In the genomic region with DNA sequence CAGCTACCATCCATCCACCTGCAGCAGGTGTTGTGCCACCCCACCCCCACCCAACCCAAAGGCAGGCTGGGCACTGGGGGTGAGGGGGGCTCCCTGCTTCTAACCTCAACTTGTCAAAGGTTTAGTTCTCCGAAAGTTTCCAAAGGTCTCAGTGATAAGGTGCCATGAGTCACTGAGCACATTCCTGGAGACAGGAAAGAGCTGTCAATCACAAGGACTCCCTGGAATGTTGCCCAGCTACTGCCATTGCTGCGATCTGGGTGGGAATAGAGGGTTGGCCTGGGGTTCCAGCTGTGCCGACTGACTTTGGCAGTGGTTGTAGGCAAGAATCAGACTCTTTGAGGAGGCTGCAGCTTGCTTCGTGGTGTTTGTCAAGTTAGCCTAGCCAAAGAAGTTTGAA, we compare ENCODE assay signal across 8 mouse cellular contexts. TPM values are rescaled to one million over a fixed set of nuclear protein-coding genes. Genes with fewer than 3 reads are reported as not detected.
DNase-seq lines count a peak whose midpoint lies in the region; ATAC-seq and TF ChIP-seq lines count a peak whose summit lies in the region.

No protein-coding gene starts in this region.

- H3K27ac ChIP-seq in cortical plate, adult 2 months (ENCODE audit: insufficient read depth, low read length) = peak overlapping the region; percentile 88; the same call in 1 of the 2 replicates
- H3K27ac ChIP-seq in limb, embryonic 14.5 days (replicated peaks; ENCODE audit: low read depth, low read length) = no peak overlapping the region
- H3K27ac ChIP-seq in neural tube, embryonic 13.5 days (replicated peaks) = no peak overlapping the region

- 52% methylated on average over 4 of the region's 4 CpGs for WGBS in limb, embryonic 14.5 days
- WGBS in neural tube, embryonic 13.5 days = 55% methylated on average over 4 of the region's 4 CpGs

- no peak for ATAC-seq in limb, embryonic 14.5 days (ENCODE audit: low FRiP score, low read depth)
- ATAC-seq in neural tube, embryonic 13.5 days (ENCODE audit: low read depth) = no peak
- no peak for ATAC-seq in inflammation-experienced regulatory T-cells, adult 6 months

- H3K27me3 ChIP-seq in limb, embryonic 14.5 days (ENCODE audit: control insufficient read depth, insufficient read depth, low read length) = no peaks in the 10 kb centered on the region
- H3K27me3 ChIP-seq in neural tube, embryonic 13.5 days = no peaks in the 10 kb centered on the region

- peak overlapping the region; percentile 95 for H3K4me3 ChIP-seq in cortical plate, adult 2 months (ENCODE audit: insufficient read depth, low read length)
- H3K4me3 ChIP-seq in limb, embryonic 14.5 days (replicated peaks; ENCODE audit: low read length) = no peak overlapping the region
- H3K4me3 ChIP-seq in neural tube, embryonic 13.5 days = peak overlapping the region; percentile 83

- H3K4me1 ChIP-seq in cortical plate, adult 2 months (ENCODE audit: control insufficient read depth, insufficient read depth, low read length) = peaks cover 12% of the 10 kb centered on the region
- peaks cover 31% of the 10 kb centered on the region for H3K4me1 ChIP-seq in limb, embryonic 14.5 days (ENCODE audit: control insufficient read depth, insufficient read depth, low read length)
- H3K4me1 ChIP-seq in neural tube, embryonic 13.5 days (replicated peaks) = peaks cover 70% of the 10 kb centered on the region

- DNase-seq in embryo, embryonic 10 days (ENCODE audit: low spot score) = peak; percentile 59
- no peak for DNase-seq in embryo, embryonic 11 days
- DNase-seq in heart, postnatal 36 days = peak; percentile 58 to 62
- DNase-seq in limb, embryonic 14.5 days (ENCODE audit: low spot score) = peak; percentile 76
- DNase-seq in right cerebral cortex, postnatal 36 days (ENCODE audit: low spot score in 2 of 2) = no peak

- intact Hi-C loops in heart, postnatal 36 days (cut with DNase I) = no loop called here

- peak overlapping the region; percentile 3 for H3K4me2 ChIP-seq in limb, embryonic 14.5 days (replicated peaks; ENCODE audit: low read depth, low read length, severe bottlenecking)
- peak overlapping the region; percentile 95 for H3K4me2 ChIP-seq in neural tube, embryonic 13.5 days

- H3K9me3 ChIP-seq in limb, embryonic 14.5 days (ENCODE audit: control insufficient read depth, low read length) = no peaks in the 10 kb centered on the region
- no peaks in the 10 kb centered on the region for H3K9me3 ChIP-seq in neural tube, embryonic 13.5 days

- no peak for TF ChIP-seq POLR2A in cortical plate, adult 2 months (IDR thresholded peaks at IDR 0.05; ENCODE audit: extremely low read depth, insufficient read depth, low read length)
- no peak for TF ChIP-seq POLR2A in limb, embryonic 14.5 days (IDR thresholded peaks at IDR 0.05; ENCODE audit: borderline replicate concordance, extremely low read depth, insufficient read depth, insufficient read length)

- H3K9ac ChIP-seq in limb, embryonic 14.5 days (ENCODE audit: low read depth, low read length, severe bottlenecking) = no peak overlapping the region
- peak overlapping the region; percentile 97; the same call in 1 of the 2 replicates for H3K9ac ChIP-seq in neural tube, embryonic 13.5 days

- no peak for TF ChIP-seq CTCF in cortical plate, adult 2 months (IDR thresholded peaks at IDR 0.05; ENCODE audit: extremely low read depth, insufficient read depth, low read length)

- H3K36me3 ChIP-seq in limb, embryonic 14.5 days (ENCODE audit: control insufficient read depth, insufficient read depth, low read length) = 0 out of 2 replicates have a peak, but pooled peaks cover 2% of the 10 kb centered on the region
- peaks cover 11% of the 10 kb centered on the region for H3K36me3 ChIP-seq in neural tube, embryonic 13.5 days

RNA-seq across cellular contexts. Expression of a gene that starts 2.7 kb away (rescaled TPM):
- polyA plus RNA-seq in cortical plate, adult 2 months (2012; rRNA removed) = 94.9 and 105 TPM in 2 replicates
- 100 to 1,000 TPM; 101 to 102 TPM for total RNA-seq in heart, postnatal 36 days (2021)
- polyA plus RNA-seq in limb, embryonic 14.5 days (2012; rRNA removed) = 43.3 and 54.4 TPM in 2 replicates
- 41.2 and 44.2 TPM in 2 replicates for polyA plus RNA-seq in limb, embryonic 14.5 days (2014; fragmentation: Nextera tagmentation; extraction: Ambion mirVana)
- polyA plus RNA-seq in neural tube, embryonic 13.5 days (2015; fragmentation: Nextera tagmentation; extraction: Ambion mirVana) = 63.7 and 70.0 TPM in 2 replicates
- polyA plus RNA-seq in inflammation-experienced regulatory T-cells, adult 6 months (2017; shearing (Covaris generic)) = 10 to 100 TPM; 33.6 to 47.0 (median 35.3) TPM

Comparison
In these comparisons a context has a peak if more than half of its experiments do, and no peak if none do; other contexts are left out.
1. DNase-seq: peak in embryo, embryonic 10 days (single experiment), heart, postnatal 36 days (2 of 2) and limb, embryonic 14.5 days (single experiment); none in embryo, embryonic 11 days (single experiment) and right cerebral cortex, postnatal 36 days (0 of 2).